In genomic region chr5:35969857-35970256, GRCm38 (mm10) we compare ENCODE assay signal across 12 mouse cellular contexts.
DNase-seq lines count a peak whose midpoint lies in the region; ATAC-seq and TF ChIP-seq lines count a peak whose summit lies in the region.
"Had no signal": no experiment of that assay in that cellular context is flagged by ENCODE, and none has a peak within 500 bp of the region (broad histone marks: within the 10 kb centered on the region; RNA-seq: fewer than 3 reads in every experiment).

No protein-coding gene starts in this region.

- DNase-seq in heart, adult 2 months = no peak
- DNase-seq in layer of hippocampus, adult 2 months (ENCODE audit: low spot score in 2 of 2) = no peak
- no peak for DNase-seq in layer of hippocampus, postnatal 25 days (ENCODE audit: extremely low spot score in 1 of 2, low spot score in 1 of 2)
- DNase-seq in midbrain, embryonic 11.5 days (ENCODE audit: low spot score, missing footprints) = no peak
- DNase-seq in midbrain, postnatal 0 days (ENCODE audit: low spot score) = no peak
- DNase-seq in thymus, postnatal 14 days = no peak

- intact Hi-C loops in heart, adult 2 months (cut with DNase I) = loop anchor here (10.0 kb wide), 2 partner anchors 265 to 375 kb away; no protein-coding TSS in a partner anchor

- 59% methylated on average over 3 of the region's 3 CpGs for WGBS in heart, embryonic 16.5 days
- WGBS in heart, adult 2 months = 41% methylated on average over 3 of the region's 3 CpGs
- WGBS in midbrain, embryonic 11.5 days = 86% methylated on average over 3 of the region's 3 CpGs
- 75% methylated on average over 3 of the region's 3 CpGs for WGBS in midbrain, postnatal 0 days
- 81% methylated on average over 3 of the region's 3 CpGs for WGBS in neural tube, embryonic 13.5 days

- no peaks in the 10 kb centered on the region for H3K27me3 ChIP-seq in heart, embryonic 16.5 days (ENCODE audit: control insufficient read depth, insufficient read depth, low read length)
- no peaks in the 10 kb centered on the region for H3K27me3 ChIP-seq in heart, adult 2 months (ENCODE audit: control insufficient read depth, insufficient read depth, low read length)
- no peaks in the 10 kb centered on the region for H3K27me3 ChIP-seq in midbrain, embryonic 11.5 days (ENCODE audit: control insufficient read depth, insufficient read depth, low read length)
- H3K27me3 ChIP-seq in midbrain, postnatal 0 days (ENCODE audit: insufficient read depth, low read length) = no peaks in the 10 kb centered on the region
- H3K27me3 ChIP-seq in neural tube, embryonic 13.5 days = no peaks in the 10 kb centered on the region
- H3K27me3 ChIP-seq: CH12.LX; heart, embryonic 15.5 days; limb, embryonic 13.5 days; liver, embryonic 15.5 days had no signal

- peaks cover 30% of the 10 kb centered on the region for H3K4me1 ChIP-seq in heart, embryonic 16.5 days (ENCODE audit: control insufficient read depth, insufficient read depth, low read length)
- H3K4me1 ChIP-seq in heart, adult 2 months (ENCODE audit: control insufficient read depth, insufficient read depth, low read length) = peaks cover 7% of the 10 kb centered on the region
- H3K4me1 ChIP-seq in midbrain, embryonic 11.5 days (ENCODE audit: control insufficient read depth, insufficient read depth, low read length) = peaks cover 15% of the 10 kb centered on the region
- H3K4me1 ChIP-seq in midbrain, postnatal 0 days (ENCODE audit: insufficient read depth, low read length) = no peaks in the 10 kb centered on the region
- H3K4me1 ChIP-seq in neural tube, embryonic 13.5 days (replicated peaks) = peaks cover 20% of the 10 kb centered on the region
- H3K4me1 ChIP-seq: liver, embryonic 15.5 days had no signal

- no peak overlapping the region for H3K4me3 ChIP-seq in heart, embryonic 16.5 days (ENCODE audit: low read length)
- H3K4me3 ChIP-seq in heart, adult 2 months = no peak overlapping the region
- no peak overlapping the region for H3K4me3 ChIP-seq in layer of hippocampus, adult 2 months
- H3K4me3 ChIP-seq in midbrain, embryonic 11.5 days (ENCODE audit: low read depth, low read length) = no peak overlapping the region
- no peak overlapping the region for H3K4me3 ChIP-seq in midbrain, postnatal 0 days (ENCODE audit: low read depth, low read length)
- no peak overlapping the region for H3K4me3 ChIP-seq in neural tube, embryonic 13.5 days
- H3K4me3 ChIP-seq: heart, embryonic 15.5 days; limb, embryonic 13.5 days; liver, embryonic 15.5 days had no signal

- H3K4me2 ChIP-seq in heart, embryonic 16.5 days (ENCODE audit: low read depth, low read length) = no peak overlapping the region
- H3K4me2 ChIP-seq in midbrain, embryonic 11.5 days = no peak overlapping the region
- H3K4me2 ChIP-seq in midbrain, postnatal 0 days (ENCODE audit: low read depth, low read length, poor library complexity, severe bottlenecking) = no peak overlapping the region
- no peak overlapping the region for H3K4me2 ChIP-seq in neural tube, embryonic 13.5 days
- H3K4me2 ChIP-seq: heart, embryonic 15.5 days; limb, embryonic 13.5 days; liver, embryonic 15.5 days had no signal

- no peaks in the 10 kb centered on the region for H3K79me2 ChIP-seq in heart, adult 2 months (replicated peaks; ENCODE audit: control insufficient read depth, insufficient read depth, low read length)

- 0 out of 2 replicates have a peak, but pooled peaks cover 3% of the 10 kb centered on the region for H3K9me3 ChIP-seq in heart, embryonic 16.5 days (replicated peaks; ENCODE audit: control insufficient read depth, low read length)
- no peaks in the 10 kb centered on the region; the same call in 1 of the 2 replicates for H3K9me3 ChIP-seq in midbrain, embryonic 11.5 days (ENCODE audit: control insufficient read depth, low read length)
- no peaks in the 10 kb centered on the region for H3K9me3 ChIP-seq in midbrain, postnatal 0 days (ENCODE audit: low read length)
- no peaks in the 10 kb centered on the region for H3K9me3 ChIP-seq in neural tube, embryonic 13.5 days
- H3K9me3 ChIP-seq: heart, embryonic 15.5 days; liver, embryonic 15.5 days had no signal

- H3K36me3 ChIP-seq in heart, embryonic 16.5 days (ENCODE audit: control insufficient read depth, insufficient read depth) = peaks cover 36% of the 10 kb centered on the region
- H3K36me3 ChIP-seq in heart, adult 2 months (ENCODE audit: control insufficient read depth, insufficient read depth, low read length) = no peaks in the 10 kb centered on the region
- H3K36me3 ChIP-seq in midbrain, embryonic 11.5 days (ENCODE audit: control insufficient read depth, insufficient read depth, low read length) = peaks cover 3% of the 10 kb centered on the region
- H3K36me3 ChIP-seq in midbrain, postnatal 0 days (ENCODE audit: insufficient read depth, low read length) = peaks cover 35% of the 10 kb centered on the region
- peaks cover 88% of the 10 kb centered on the region for H3K36me3 ChIP-seq in neural tube, embryonic 13.5 days
- H3K36me3 ChIP-seq: liver, embryonic 15.5 days had no signal

- H3K27ac ChIP-seq in heart, embryonic 16.5 days (ENCODE audit: low read length) = peak overlapping the region; percentile 55; the same call in 1 of the 2 replicates
- H3K27ac ChIP-seq in heart, adult 2 months = no peak overlapping the region
- peak overlapping the region; percentile 54 for H3K27ac ChIP-seq in layer of hippocampus, adult 2 months
- peak overlapping the region; percentile 67 for H3K27ac ChIP-seq in midbrain, embryonic 11.5 days (ENCODE audit: low read depth, low read length)
- H3K27ac ChIP-seq in midbrain, postnatal 0 days (ENCODE audit: low read depth, low read length) = no peak overlapping the region
- H3K27ac ChIP-seq in neural tube, embryonic 13.5 days (replicated peaks) = peak overlapping the region; percentile 76
- H3K27ac ChIP-seq: limb, embryonic 13.5 days; liver, embryonic 15.5 days had no signal

- TF ChIP-seq POLR2A in heart, adult 2 months (IDR thresholded peaks at IDR 0.05; ENCODE audit: insufficient read depth, low read depth, low read length) = no peak

- no peak for ATAC-seq in heart, embryonic 16.5 days (replicated peaks; ENCODE audit: extremely low read depth, insufficient read depth, low FRiP score)
- no peak for ATAC-seq in midbrain, embryonic 11.5 days (ENCODE audit: low FRiP score)
- no peak for ATAC-seq in midbrain, postnatal 0 days (ENCODE audit: low FRiP score)
- ATAC-seq in neural tube, embryonic 13.5 days (ENCODE audit: low read depth) = no peak

- no peak for TF ChIP-seq CTCF in heart, adult 2 months (IDR thresholded peaks at IDR 0.05)
- no peak for TF ChIP-seq CTCF in layer of hippocampus, adult 2 months (conservative IDR thresholded peaks at IDR 0.05)
- no peak for TF ChIP-seq CTCF in midbrain, postnatal 0 days (IDR thresholded peaks at IDR 0.05)

- H3K9ac ChIP-seq in heart, embryonic 16.5 days (ENCODE audit: low read length) = no peak overlapping the region
- no peak overlapping the region for H3K9ac ChIP-seq in heart, adult 2 months (ENCODE audit: low read depth, low read length)
- no peak overlapping the region for H3K9ac ChIP-seq in midbrain, embryonic 11.5 days (ENCODE audit: low read length)
- no peak overlapping the region for H3K9ac ChIP-seq in midbrain, postnatal 0 days (replicated peaks; ENCODE audit: low read length, poor library complexity, severe bottlenecking)
- no peak overlapping the region for H3K9ac ChIP-seq in neural tube, embryonic 13.5 days
- H3K9ac ChIP-seq: heart, embryonic 15.5 days; limb, embryonic 13.5 days; liver, embryonic 15.5 days had no signal

- no peak for TF ChIP-seq EP300 in heart, adult 2 months (IDR thresholded peaks at IDR 0.05; ENCODE audit: insufficient read depth, low read depth, low read length)

Comparison
In these comparisons a context has a peak if more than half of its experiments do, and no peak if none do; other contexts are left out.
1. H3K27ac ChIP-seq: peak in heart, embryonic 16.5 days (single experiment), layer of hippocampus, adult 2 months (single experiment), midbrain, embryonic 11.5 days (single experiment) and neural tube, embryonic 13.5 days (single experiment); none in heart, adult 2 months (single experiment) and midbrain, postnatal 0 days (single experiment).